Mouse (Mus musculus): ENCODE results near the gene Thsd7b. TPM values are rescaled to one million over a fixed set of nuclear protein-coding genes. Genes with fewer than 3 reads are reported as not detected.

The Thsd7b gene
- 0.17 TPM for polyA plus RNA-seq (2017; shearing (Covaris generic))

DNA sequence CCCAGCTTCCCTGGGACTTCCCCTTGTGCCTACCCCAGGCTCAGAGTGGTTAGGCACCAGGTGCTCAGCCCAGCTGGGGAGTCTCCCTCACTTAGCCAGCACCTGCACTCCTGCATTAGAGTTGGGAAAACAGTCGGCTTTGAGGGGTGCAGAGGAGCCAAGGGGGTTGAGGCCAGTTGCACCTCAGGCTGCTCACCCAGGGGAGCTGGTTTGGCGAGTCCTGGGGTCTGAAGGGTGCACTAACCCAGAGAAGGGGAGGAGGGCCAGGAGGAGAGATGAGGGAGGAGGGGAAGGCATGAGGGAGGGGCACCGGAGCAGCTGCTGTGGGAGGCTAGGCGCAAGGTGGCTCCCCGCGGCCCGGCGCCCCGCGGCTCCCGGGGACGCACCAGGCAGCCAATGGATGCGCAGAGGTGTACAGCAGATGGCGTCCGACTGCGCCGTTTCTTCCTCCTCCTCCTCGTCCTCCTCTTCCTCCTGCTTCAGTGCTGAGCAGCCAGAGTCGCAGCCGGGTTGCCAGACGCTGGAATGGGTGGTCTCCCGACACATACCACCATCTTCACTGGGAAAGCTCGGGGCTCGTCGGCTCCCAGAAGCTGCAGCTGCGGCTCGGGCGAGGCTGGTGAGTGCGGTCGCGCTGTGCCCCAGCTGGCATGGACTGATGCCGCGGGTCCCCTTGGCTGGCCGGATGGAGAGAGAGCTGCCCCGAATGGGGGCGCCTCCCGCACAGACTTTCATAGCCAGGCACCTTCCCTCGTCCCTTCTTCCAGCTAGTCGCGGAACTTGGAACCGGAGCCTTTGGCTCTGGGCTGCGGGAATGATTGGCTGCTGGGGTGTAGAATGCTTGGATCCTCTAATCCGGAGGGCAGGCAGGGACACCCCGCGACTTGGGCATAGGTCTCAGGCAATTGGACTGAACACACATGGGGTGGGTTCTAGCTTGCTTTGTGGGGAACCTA is at the start of gene Thsd7b:
TSS of gene Thsd7b (plus strand) at position 321 of the 956 bp plus-strand sequence.

